Mouse (Mus musculus): ENCODE measurements at regions not wholly inside any gene's neighbourhood (a gene's known extent, or its start where the extent isn't known, plus 50 kb on each side); places are given as distances from the start of the nearest gene placed in this dataset.

GRCm38 (mm10) chr3:117038280-117038927, 69.6 kb upstream of the Palmd start:
- in situ Hi-C loops (cut with MseI, MboI) = no loop called here

Data from mouse trophoblast stem cell (cell line).